Mouse (Mus musculus) kidney, postnatal 10 days (tissue): ENCODE measurements at regions not wholly inside any gene's neighbourhood (a gene's known extent, or its start where the extent isn't known, plus 50 kb on each side); places are given as distances from the start of the nearest gene placed in this dataset.

Source experiments
- DNase-seq: peaks from one replicate; pipeline ENCODE4 v3.0.0; 2021; ENCODE audit warnings: mixed read lengths

DNA sequence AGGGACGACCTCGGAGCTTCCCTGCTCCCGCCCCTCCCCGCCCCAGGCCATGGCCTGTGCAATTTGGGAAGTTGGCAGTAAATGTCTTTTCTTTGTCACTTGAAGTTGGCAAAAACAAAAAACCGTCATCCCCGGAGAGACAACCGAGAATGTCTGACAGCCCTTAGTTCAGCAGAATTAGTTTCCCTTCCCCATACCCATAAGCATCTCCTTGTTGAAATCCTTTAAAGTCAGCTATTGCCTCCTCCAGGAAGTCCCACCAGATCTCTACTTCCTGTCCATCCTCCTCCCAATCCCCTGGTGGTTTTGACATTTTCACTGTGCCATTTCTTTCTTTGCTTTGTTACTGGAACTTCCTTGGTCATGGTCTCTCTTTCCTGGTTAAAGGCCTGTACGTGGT is 54.8 kb downstream of the Foxb1 start:
- DNase-seq = no peak

GRCm38 (mm10) chr9:69705071-69705470 is 55.7 kb downstream of the Foxb1 start:
- no peak for DNase-seq

GRCm38 (mm10) chr9:69703731-69704130 is 57.0 kb downstream of the Foxb1 start:
- DNase-seq = no peak

DNA sequence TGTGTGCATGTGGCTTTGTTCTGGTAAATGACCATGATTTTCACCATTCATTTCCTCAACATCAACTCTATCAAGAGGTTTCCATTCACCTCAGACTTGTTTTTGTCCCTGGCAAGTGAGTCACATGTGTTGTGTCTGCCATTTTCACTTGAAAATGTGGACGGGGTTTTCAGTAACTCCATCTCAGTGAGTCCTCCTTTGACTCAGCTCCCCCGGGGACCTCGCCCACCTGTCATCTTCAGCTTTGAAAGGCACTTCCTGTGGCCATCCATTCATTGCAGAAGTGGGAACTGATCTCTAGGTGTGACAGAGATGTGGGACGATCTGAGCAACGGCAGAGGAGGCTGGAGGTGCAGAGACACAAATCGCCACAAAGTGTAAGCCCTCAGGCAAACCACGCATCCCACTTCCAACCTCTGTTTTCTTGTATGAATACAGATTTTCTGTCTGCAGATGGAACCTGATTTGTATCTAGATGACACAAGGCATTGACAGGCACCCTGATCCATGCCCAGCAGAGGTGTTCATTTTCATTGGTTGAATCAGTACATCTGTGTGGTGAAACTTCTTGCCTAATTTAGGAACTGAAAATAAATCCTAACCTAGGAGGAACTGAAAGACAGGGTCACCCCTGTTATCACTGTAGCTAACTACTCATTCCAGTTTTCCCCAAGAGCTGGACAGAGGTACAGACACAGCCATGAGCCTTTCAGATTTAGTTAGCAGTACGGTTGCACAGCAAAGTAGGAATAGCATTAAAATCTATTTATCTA is 58.4 kb downstream of the Foxb1 start:
- DNase-seq = no peak

- no peak for DNase-seq
These were observed 60.0 kb downstream of the Foxb1 start for GRCm38 (mm10) chr9:69700696-69701095.

- DNase-seq = no peak
These were observed 69.0 kb downstream of the Foxb1 start for GRCm38 (mm10) chr9:69691756-69692155.

DNA sequence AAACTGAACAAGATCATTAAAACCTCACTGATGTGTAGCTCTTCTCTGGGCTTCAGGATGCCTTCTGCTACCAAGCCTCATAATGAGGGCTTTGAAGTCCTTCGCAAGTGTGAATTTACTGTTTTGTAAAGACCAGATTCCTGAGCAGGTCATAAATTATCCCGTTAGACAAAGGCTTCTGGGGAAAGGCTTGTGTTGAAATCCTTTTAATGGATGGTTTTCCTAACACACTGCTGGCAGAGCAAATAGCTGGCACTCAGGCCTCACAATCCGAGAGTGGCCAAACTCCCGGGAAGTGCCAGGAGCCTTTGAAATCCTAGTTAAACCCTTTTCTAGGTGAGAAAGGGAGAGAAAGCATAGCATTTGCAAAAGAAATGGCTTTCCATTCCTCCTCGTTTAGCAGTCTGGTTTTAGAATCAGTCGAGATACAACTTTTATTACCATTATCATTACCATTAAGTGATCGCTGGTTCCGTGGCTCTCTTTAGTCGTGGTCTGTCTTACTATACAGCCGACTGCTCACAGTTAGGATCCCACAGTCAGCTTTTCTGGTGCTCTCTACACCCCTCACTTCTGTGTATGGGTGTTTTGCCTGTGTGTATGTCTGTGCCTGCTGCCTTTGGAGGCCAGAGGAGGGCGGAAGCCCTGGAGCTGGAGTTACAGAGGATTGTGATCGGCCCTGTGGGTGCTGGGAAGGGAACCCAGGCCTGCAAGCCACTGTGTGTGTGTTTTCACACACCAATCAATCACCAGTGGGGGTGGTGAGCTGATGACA is 73.2 kb downstream of the Foxb1 start:
- no peak for DNase-seq

- no peak for DNase-seq
These were observed 74.0 kb downstream of the Foxb1 start for GRCm38 (mm10) chr9:69686766-69687165.

DNA sequence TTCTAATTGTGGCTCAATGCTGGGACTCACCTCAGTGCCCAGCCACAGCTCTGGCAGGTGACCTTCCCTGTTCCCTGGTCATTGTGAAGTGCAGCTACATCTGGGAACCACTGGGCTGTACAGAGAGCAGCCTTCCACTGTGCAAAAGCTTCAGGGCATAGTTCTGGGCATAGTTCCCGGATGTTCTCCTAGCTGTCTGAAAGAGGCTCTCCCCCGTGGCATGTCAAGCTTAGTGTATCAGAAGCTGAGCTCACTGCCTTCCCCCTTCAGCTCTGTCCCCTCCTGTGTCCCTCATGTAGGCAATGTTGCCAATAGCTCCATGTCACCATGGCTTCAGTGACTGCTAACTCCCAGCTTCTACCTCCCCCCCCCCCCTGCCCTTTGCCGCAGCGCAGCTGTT is 75.1 kb downstream of the Foxb1 start:
- DNase-seq = no peak

DNA sequence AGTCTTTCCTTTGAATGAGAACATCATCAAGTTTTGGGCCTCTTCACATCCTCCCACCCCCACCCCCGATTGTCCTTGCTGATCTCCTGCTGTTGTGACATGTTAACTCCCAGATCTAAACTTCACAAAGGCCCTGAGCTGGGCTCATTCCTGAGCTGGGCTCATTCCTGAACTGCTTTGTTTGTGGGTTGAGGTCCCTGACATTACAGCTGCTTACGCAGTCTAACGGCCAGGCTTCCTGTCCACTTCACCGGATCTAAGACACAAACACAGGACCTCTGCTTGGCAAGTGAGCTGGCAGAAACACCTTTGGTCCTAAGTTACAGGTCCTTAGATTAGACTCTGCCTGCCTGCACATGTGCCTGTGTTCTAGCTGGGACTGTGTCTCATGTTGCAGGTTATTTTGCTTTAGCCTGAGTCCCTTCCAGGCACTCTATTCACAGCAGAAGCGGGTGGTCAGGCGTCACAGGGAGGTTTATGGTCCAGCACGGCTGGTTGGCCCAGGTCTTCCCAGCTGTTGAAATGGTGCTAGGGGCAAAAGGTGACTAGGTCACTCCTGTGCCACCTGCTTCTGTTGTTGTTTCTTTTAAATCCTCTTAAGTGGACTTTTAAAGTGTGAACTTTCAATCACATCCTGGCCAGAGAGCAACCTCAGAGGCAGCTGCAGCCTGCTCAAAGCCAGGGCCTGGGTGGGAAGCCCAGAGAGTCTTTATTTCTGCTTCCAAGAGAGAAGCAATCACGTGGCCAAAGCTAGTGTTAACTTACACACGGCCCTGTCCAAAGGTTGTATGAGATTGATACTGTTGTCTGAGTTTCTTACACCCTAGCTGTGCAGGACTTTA is 79.1 kb downstream of the Foxb1 start:
- DNase-seq = peak; percentile 19

DNA sequence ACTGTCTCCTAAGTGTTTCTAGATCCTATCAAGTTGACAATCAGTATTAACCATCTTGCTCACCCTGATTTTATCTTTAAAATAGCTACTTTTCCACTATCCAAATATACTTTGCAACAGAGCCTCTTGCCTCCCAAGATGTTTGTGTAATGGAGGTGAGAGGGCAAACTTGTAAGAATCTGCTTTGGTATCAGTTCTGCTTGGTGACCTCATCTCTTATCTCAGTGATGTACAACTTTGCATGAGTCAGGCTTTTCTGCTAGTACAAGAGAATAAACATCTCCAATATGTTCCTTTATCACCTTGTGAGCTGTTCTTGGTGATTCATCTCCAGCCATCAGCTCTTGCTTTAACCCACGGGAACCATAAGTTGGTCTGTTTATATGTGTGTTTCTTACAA is 82.1 kb downstream of the Foxb1 start:
- no peak for DNase-seq

- no peak for DNase-seq
These were observed 87.2 kb downstream of the Foxb1 start for GRCm38 (mm10) chr9:69673463-69674105.

- DNase-seq = no peak
These were observed 87.9 kb downstream of the Foxb1 start for GRCm38 (mm10) chr9:69672657-69673462.

GRCm38 (mm10) chr9:69671199-69671598 is 89.5 kb downstream of the Foxb1 start:
- no peak for DNase-seq

DNA sequence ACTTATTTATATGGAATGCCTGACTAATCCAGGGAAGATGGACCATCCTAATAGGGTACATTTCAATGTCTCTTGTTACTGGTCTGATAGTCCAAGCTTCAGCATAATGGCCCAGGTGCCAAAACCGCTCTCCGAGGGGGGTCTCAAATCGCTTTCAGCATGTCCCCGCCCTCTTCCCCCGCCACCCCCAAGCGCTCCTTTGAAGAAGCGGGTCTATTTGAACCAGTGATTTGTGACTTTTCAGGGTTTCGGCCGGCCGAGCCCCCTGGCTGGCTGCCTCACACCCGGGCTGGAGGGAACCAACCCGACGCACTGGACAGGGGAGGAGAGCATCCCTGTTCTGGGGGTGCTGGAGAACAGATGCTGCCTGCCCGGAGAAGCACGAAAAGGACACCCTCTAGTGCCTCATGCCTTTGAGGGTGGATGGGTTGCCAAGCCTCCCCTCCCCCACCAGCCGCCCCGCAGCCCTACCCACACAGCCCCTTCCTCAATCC is 90.1 kb downstream of the Foxb1 start:
- DNase-seq = no peak

DNA sequence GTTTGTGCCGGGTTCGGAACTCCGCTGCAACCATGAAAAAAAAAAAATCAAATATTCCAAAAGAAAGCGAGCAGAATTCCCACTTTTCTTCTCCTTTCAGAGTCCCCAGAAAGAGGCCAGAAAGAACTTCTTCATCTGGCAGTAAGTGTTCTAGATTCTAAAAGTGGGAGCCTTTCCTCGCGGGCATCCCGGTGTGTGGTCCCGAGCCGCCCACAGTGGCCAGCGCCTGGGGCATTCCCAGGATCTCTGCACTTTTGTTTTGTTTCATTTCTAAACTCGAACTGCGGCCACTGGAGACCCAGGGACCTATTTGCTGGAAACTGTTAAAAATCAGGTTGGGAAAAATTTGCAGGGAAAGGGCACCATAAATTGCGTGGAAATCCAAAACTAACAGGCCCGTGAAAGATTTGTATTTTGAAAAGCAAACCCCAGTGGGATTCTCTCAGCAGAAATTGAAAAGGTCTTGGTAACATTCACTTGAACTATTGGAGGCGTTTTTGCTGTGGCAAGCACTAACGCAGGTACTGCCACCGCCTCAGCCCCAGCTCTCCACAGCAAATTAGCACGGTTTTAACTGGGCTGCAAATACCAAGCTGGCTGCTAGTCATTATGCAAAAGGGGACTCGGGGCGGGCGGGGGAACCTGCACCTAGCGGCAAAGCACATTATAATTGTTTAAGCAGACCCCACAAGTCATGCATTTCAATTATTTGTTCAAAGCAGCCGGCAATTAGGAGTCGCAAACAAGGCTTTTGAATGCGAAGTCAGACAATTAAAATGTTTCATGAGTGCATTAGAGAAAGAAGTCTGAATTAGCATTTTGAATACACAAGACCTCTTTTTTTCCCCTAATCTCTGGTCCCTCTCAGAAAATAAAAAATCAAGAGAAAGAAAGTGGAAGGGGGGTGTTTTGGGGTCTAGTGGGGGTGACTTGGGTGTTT is 90.9 kb downstream of the Foxb1 start:
- DNase-seq = no peak

DNA sequence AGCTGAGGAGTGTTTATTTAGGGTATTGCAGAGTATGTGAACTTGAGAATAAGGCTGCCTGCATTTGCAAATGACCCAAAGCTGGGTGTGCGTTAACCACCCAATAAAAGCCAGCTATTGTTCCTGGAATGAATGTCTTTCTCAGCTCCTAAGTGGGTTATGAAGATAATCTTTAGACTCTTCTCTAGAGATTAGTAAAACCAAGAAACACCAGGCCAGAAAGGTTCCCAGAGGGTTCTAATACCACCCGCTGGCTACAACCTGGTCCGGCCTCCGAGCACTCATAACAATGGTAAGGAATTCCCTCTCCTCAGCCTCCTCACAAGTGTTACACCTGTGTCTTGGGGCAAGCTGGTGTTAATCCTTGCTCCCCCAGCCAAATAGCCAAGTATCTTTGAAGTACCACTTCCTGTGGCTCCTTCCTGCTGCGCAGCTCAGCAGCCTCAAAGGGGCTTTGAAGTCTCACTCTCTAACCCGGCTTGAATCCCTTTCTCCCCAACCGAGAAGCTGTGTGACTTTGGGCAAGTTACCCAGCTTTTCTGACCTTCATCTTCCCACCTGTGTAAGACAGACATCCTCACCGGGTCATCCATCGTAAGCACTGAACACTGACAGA is 92.2 kb downstream of the Foxb1 start:
- no peak for DNase-seq

- DNase-seq = no peak
These were observed 93.6 kb downstream of the Foxb1 start for GRCm38 (mm10) chr9:69667064-69667533.

DNA sequence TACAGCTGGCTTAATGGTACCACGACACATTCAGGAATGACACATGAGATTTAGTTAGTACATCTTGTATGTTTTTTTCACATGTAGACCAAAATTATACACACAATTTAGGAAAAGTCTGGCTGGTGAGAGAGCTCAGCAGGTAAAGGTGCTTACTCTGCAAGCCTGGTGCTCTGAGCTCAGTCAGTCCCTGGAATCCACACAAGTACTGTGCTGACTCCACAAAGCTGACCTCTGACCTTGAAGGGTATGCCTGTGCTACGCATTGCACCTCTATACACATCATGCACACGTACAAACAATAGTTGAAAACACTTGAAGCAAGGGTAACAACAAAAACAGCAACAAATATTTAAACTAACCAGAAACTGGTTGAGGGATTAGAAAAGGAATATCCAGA is 96.5 kb downstream of the Foxb1 start:
- no peak for DNase-seq

- DNase-seq = peak; percentile 32
These were observed 98.3 kb downstream of the Foxb1 start for GRCm38 (mm10) chr9:69662394-69662793.
